ENCODE assay signal across 8 mouse cellular contexts in the genomic region with DNA sequence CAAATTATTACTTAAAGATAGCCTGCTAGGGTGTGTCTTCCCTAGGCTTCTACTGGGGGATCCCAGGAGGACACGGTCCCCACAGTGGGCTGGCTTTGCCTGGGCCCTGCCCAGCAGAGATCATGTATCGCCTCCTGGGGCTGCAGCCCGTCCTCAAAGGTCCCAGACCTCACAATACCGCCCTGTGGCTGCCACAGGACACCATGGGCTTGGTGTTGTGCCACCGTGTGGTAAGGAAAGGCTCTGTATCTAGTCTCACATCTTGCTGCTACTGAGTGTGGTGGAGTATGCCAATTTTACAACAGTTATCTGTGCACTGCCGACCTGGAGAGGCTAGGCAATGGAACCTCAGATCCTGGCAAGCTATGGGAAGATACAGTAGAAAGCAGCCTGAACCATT. TPM values are rescaled to one million over a fixed set of nuclear protein-coding genes. Genes with fewer than 3 reads are reported as not detected.
DNase-seq lines count a peak whose midpoint lies in the region; ATAC-seq and TF ChIP-seq lines count a peak whose summit lies in the region.
"Had no signal": no experiment of that assay in that cellular context is flagged by ENCODE, and none has a peak within 500 bp of the region (broad histone marks: within the 10 kb centered on the region; RNA-seq: fewer than 3 reads in every experiment).

No protein-coding gene starts in this region.

- TF ChIP-seq CTCF in left cerebral cortex, adult 2 months (IDR thresholded peaks at IDR 0.05): peak; percentile 51
- TF ChIP-seq CTCF in thymus, adult 2 months (IDR thresholded peaks at IDR 0.05; ENCODE audit: borderline replicate concordance, control insufficient read depth, extremely low read depth, insufficient read depth, low read length, poor library complexity): no peak

- intact Hi-C loops in left cerebral cortex, adult 2 months (cut with DNase I): no loop called here
- intact Hi-C loops in left cerebral cortex, postnatal 10 days (cut with DNase I): no loop called here

- no peak overlapping the region for H3K9ac ChIP-seq in midbrain, embryonic 16.5 days (ENCODE audit: low read depth, low read length)

- peaks cover 58% of the 10 kb centered on the region for H3K36me3 ChIP-seq in midbrain, embryonic 16.5 days (ENCODE audit: control insufficient read depth, insufficient read depth, low read length)
- no peaks in the 10 kb centered on the region for H3K36me3 ChIP-seq in thymus, adult 2 months (ENCODE audit: control insufficient read depth, insufficient read depth, low read length)

- DNase-seq in left cerebral cortex, adult 2 months (ENCODE audit: extremely low spot score in 1 of 2, low spot score in 2 of 2): no peak
- DNase-seq in left cerebral cortex, postnatal 10 days (ENCODE audit: extremely low spot score in 1 of 2, low spot score in 2 of 2): no peak
- peak; percentile 58 for DNase-seq in embryo, embryonic 10.5 days (ENCODE audit: low spot score)
- DNase-seq in gastrocnemius, adult 8-10 months (ENCODE audit: low spot score in 2 of 2): peak; percentile 37 to 52
- DNase-seq in thymus, adult 2 months: no peak
- DNase-seq: lung, postnatal 14 days had no signal

- H3K4me2 ChIP-seq in midbrain, embryonic 16.5 days (ENCODE audit: low read length): peak overlapping the region; percentile 55

- H3K9me3 ChIP-seq in midbrain, embryonic 16.5 days (replicated peaks; ENCODE audit: control insufficient read depth, low read length, poor library complexity, severe bottlenecking): peaks cover 11% of the 10 kb centered on the region

- H3K4me3 ChIP-seq in left cerebral cortex, adult 2 months: no peak overlapping the region
- no peak overlapping the region for H3K4me3 ChIP-seq in midbrain, embryonic 16.5 days (ENCODE audit: low read depth, low read length)
- H3K4me3 ChIP-seq in thymus, adult 2 months (ENCODE audit: control insufficient read depth, insufficient read depth, low read length): no peak overlapping the region

- no peak overlapping the region for H3K27ac ChIP-seq in left cerebral cortex, adult 2 months
- H3K27ac ChIP-seq in midbrain, embryonic 16.5 days (ENCODE audit: low read length): peak overlapping the region; percentile 91
- no peak overlapping the region for H3K27ac ChIP-seq in thymus, adult 2 months (ENCODE audit: control insufficient read depth, insufficient read depth, low read length)

- peaks cover 19% of the 10 kb centered on the region for H3K4me1 ChIP-seq in midbrain, embryonic 16.5 days (ENCODE audit: control insufficient read depth, insufficient read depth, low read length)
- H3K4me1 ChIP-seq in thymus, adult 2 months (replicated peaks; ENCODE audit: control insufficient read depth, insufficient read depth, low read length): 0 out of 2 replicates have a peak, but pooled peaks cover 6% of the 10 kb centered on the region

- 0 out of 2 replicates have a peak, but pooled peaks have one; percentile 27 for ATAC-seq in midbrain, embryonic 16.5 days
- ATAC-seq in monocyte, adult 5-6 weeks (replicated peaks; ENCODE audit: insufficient number of reproducible peaks, low FRiP score, low TSS enrichment, poor library complexity, severe bottlenecking): no peak

- no peak for TF ChIP-seq POLR2A in thymus, adult 2 months (IDR thresholded peaks at IDR 0.05; ENCODE audit: control insufficient read depth, extremely low read depth, insufficient read depth, low read length, poor library complexity)

- 54% methylated on average over 6 of the region's 6 CpGs for WGBS in midbrain, embryonic 16.5 days
- WGBS in thymus, adult 2 months: 80% methylated on average over 6 of the region's 6 CpGs

- no peaks in the 10 kb centered on the region for H3K27me3 ChIP-seq in midbrain, embryonic 16.5 days (ENCODE audit: control insufficient read depth, insufficient read depth, low read depth, low read length)
- H3K27me3 ChIP-seq in thymus, adult 2 months (ENCODE audit: control insufficient read depth, insufficient read depth, low read length): no peaks in the 10 kb centered on the region; the same call in 1 of the 2 replicates

RNA-seq across cellular contexts. Expression of a gene that starts 1.4 kb away (rescaled TPM):
- total RNA-seq in left cerebral cortex, adult 2 months (2021): 100 to 1,000 TPM; 225 to 280 TPM
- total RNA-seq in left cerebral cortex, postnatal 10 days (2021): 100 to 1,000 TPM; 562 to 692 TPM
- 10 to 100 TPM in 1 of 4 experiments, 1 to 10 TPM in 2, under 1 TPM in 1; 0.87 to 26.8 (median 3.5) TPM for total RNA-seq in gastrocnemius, adult 8-10 months (2022)
- 9,243 and 10,143 TPM in 2 replicates for polyA plus RNA-seq in midbrain, embryonic 16.5 days (2015; fragmentation: Nextera tagmentation; extraction: Ambion mirVana)
- polyA plus RNA-seq in thymus, adult 2 months (2012; rRNA removed): 2.5 and 17.0 TPM in 2 replicates
- 0.85 to 2.6 TPM in 2 of 3 replicates, not detected in the other for total RNA-seq in monocyte, adult 5-6 weeks (2017)

RNA-seq across cellular contexts. Expression of a gene that starts 12.6 kb away (rescaled TPM):
- 100 to 1,000 TPM; 109 to 111 TPM for total RNA-seq in left cerebral cortex, adult 2 months (2021)
- 100 to 1,000 TPM; 136 TPM for total RNA-seq in left cerebral cortex, postnatal 10 days (2021)
- total RNA-seq in gastrocnemius, adult 8-10 months (2022): 10 to 100 TPM; 28.7 to 37.0 (median 33.3) TPM
- 357 and 363 TPM in 2 replicates for polyA plus RNA-seq in midbrain, embryonic 16.5 days (2015; fragmentation: Nextera tagmentation; extraction: Ambion mirVana)
- polyA plus RNA-seq in thymus, adult 2 months (2012; rRNA removed): 28.2 and 35.3 TPM in 2 replicates
- 8.2 to 31.0 TPM (median 23.0 TPM) in 3 replicates for total RNA-seq in monocyte, adult 5-6 weeks (2017)

Comparison
In these comparisons a context has a peak if more than half of its experiments do, and no peak if none do; other contexts are left out.
1. DNase-seq: peak in embryo, embryonic 10.5 days (single experiment) and gastrocnemius, adult 8-10 months (2 of 2); none in left cerebral cortex, adult 2 months (0 of 2), left cerebral cortex, postnatal 10 days (0 of 2) and thymus, adult 2 months (single experiment).
2. RNA of a gene that starts 1.4 kb away (total RNA-seq): 562 to 692 TPM in left cerebral cortex, postnatal 10 days and 225 to 280 TPM in left cerebral cortex, adult 2 months; 0.87 to 26.8 TPM in gastrocnemius, adult 8-10 months and 0.85 to 2.6 TPM in monocyte, adult 5-6 weeks; every median in the first group is over 4 times any median in the second.